Mouse (Mus musculus) cerebellum, postnatal 14 days (tissue): ENCODE data around the gene Flnb.

Source experiments
- DNase-seq, 2 experiments: peaks; one replicate each; pipeline ENCODE4 v3.0.0; 2021; ENCODE audit warnings: mixed read lengths in 2 of 2

The Flnb gene

GRCm38 (mm10) chr14:7817770-7818462 lies at the start of gene Flnb:
Flnb (plus strand) TSS chr14:7817957.
- peak; percentile 99 for DNase-seq

- DNase-seq: peak in 1 of 2 experiments; percentile 12
These were observed 43.9 kb upstream of the Flnb start for GRCm38 (mm10) chr14:7773714-7774389.

- no peak for DNase-seq
These were observed 31.7 kb upstream of the Flnb start for GRCm38 (mm10) chr14:7786073-7786472.

- DNase-seq: no peak
These were observed 28.3 kb upstream of the Flnb start for GRCm38 (mm10) chr14:7789266-7790030.

GRCm38 (mm10) chr14:7791061-7791531 lies 26.7 kb upstream of the Flnb start:
- DNase-seq: no peak

GRCm38 (mm10) chr14:7791532-7792159 lies 26.1 kb upstream of the Flnb start, which contains the start of gene Gm26661:
Gm26661 (plus strand) TSS chr14:7791587.
- DNase-seq: peak; percentile 65 to 72

GRCm38 (mm10) chr14:7795961-7796360 lies 21.8 kb upstream of the Flnb start:
- DNase-seq: no peak

DNA sequence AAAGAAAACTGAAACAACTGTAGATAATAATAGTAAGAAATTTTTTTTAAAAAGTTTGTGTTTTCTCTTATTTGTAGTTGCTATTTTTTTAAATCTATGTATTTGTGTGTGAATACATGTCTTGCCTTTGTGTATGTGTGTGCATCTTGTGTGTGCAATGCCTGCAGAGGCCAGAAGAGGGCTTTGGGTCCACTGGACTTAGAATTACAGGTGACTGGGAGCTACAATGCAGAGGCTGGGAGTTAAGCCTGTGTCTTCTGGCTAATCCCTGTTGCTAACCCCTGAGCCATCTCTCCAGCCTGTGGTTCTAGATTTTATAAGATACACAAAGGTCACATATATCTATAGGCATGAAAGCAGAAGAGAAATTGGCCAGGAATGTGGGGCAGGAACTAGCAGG lies 17.1 kb upstream of the Flnb start:
- DNase-seq: no peak

DNA sequence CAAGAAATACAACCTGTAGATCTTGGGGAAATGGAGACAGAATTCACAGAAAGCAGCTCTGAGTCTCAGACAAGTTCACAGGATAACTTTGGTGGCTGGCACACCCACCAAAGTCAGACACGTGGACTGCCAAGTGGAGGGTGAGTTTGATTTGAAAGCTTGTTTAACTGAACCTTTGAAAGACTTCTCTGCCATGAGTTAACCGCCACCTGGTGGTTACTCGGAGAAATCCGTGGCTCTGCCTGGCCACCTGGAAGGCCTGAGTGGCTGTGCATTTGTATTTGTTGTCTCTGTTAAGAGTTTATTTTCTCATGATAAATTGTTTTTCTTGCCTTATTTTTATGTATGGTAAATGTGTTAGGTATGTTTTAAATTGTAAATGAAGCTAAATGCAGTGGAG lies 15.9 kb upstream of the Flnb start:
- DNase-seq: peak; percentile 72 to 73

DNA sequence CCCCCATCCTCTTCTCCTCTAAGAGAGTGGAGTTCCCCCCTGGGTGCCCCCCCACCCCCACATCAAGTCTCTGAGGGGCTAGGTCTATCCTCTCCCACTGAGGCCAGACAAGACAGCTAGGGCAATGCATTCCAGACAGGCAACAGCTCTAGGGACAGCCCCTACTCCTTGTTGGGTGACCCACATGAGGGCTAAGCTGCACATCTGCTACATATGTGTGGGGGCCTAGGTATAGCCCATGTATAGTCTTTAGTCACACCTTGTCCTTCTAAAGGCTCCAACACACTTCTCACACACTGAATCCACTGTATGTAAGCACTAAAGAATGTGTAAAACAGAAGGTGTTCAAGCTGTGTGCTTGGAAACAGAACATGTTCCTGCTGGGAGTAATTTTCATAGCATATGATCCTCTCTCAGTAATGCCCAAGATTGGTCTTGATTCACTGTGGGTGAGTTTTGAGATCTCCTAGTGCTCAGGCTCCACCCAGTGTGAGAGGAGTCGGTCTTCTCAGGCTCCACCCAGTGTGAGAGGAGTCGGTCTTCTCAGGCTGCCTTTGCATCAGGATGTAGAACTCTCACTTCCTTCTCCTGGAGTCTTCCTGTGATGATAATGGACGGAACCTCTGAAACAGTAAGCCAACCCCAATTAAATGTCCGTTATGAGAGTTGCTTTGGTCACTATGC lies 13.7 kb upstream of the Flnb start:
- peak; percentile 66 to 84 for DNase-seq

- DNase-seq: no peak
These were observed 13.2 kb upstream of the Flnb start for GRCm38 (mm10) chr14:7804558-7804905.

GRCm38 (mm10) chr14:7807711-7808110 lies 10.0 kb upstream of the Flnb start:
- no peak for DNase-seq

- no peak for DNase-seq
These were observed 9.2 kb upstream of the Flnb start for GRCm38 (mm10) chr14:7808501-7808981.

DNA sequence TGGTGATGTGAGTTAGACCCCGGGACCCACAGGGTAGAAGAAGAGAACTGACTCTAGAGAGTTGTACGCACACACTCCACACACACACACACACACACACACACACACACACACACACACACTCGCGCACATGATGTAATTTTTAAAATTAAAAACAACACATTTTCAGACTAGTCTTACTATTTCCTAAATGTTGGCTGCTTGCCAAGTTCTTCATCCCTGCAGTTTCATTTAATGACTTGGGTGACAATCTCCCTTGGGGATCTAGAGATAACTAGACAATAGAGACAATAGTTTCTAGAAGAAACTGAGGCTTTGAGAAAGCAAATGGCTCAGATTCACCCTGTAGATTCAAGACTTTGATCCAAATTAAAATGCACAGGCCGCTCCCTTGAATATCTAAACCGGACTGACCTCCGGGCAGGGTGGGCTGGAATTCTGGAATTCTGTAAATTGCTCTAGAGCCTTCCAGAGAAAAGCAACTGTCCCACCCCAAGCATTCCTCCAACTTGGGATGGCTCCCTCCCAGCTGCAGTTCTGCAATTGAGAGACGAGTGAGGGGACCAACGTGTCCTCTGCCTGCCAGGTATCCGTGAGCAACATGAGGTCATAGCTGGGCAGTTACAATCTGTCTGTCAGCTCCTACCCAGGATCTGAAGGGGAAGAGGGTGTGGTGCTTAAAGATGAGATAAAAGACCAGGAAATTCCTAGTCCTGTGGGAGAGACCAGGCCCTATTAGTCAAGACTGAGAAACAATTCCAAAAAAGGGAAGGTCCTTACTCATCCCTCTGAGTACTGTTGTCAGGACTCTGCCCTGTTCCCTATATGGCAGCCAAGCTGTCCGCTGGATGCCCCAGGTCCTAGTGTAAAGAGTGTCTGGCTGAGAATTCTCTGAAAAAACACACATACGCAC lies 8.5 kb upstream of the Flnb start:
- DNase-seq: no peak

GRCm38 (mm10) chr14:7818463-7819121 lies 835 bp downstream of the Flnb start:
- DNase-seq: peak in 1 of 2 experiments; percentile 42

DNA sequence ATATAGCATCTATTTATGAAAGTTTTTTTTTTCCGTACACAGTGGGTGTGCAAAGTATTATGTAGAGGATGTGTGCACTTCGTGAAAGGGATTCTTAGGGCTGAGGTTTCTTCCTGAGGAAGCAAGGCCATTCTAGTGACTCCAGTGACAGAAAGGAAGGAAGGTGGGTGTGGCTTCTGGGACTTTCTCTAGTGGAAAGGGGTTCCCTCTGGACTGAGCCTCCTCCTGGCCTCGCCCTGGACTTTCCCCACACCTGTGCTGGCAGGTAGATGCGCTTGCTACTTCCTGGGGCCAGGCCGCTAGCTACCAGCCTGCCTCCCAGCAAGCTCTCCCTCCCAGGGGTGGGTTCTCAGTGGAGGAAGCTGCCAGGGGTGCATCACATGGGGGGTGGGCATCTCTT lies 1.7 kb downstream of the Flnb start:
- DNase-seq: no peak

- no peak for DNase-seq
These were observed 3.6 kb downstream of the Flnb start for GRCm38 (mm10) chr14:7821341-7821740.

GRCm38 (mm10) chr14:7822693-7823092 lies 4.9 kb downstream of the Flnb start:
- DNase-seq: no peak

DNA sequence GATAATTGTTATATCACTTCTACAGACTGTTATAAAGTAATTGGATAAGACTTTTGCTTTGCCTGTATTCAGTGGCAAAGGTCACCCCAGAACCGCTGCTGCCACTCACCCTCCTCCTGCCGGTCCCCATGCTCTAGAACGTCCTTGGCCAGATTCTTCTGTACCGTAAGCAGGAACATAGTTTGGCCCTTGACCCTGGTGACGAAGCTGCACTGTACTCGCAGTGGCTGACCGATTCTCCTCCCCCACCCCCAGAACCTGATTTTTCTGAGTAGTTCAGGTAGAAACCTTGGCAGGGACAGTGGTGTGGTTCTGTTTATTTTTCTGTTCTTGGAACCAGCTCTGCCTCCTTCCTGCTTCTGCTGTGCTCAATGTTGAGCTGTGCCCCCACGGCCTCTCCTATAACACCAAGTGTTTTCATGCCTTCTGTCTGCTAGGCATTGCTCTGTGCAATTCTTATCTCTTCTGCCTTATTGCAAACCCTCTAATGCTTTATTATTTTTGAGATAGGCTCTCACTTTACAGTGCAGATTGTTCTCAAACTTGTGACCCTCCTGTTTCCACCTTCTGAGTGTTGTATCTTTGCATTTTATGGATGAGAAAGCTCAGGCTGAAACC lies 7.0 kb downstream of the Flnb start:
- DNase-seq: no peak
